Mouse (Mus musculus) stomach, embryonic 15.5 days (tissue): ENCODE measurements around the gene Igsf8. TPM values are rescaled to one million over a fixed set of nuclear protein-coding genes. Genes with fewer than 3 reads are reported as not detected.
A peak's percentile ranks its signal among the peaks of the same experiment; 100 is the strongest.

Experiments used
- ATAC-seq: fragments of 200-750 bp; cut with Nextera tagmentation; 2 replicates; pipeline ENCODE4 v1.8.0; 2017; ENCODE audit warnings: low read depth, moderate number of reproducible peaks, moderate TSS enrichment; ENCODE audit not compliant: insufficient read depth, low FRiP score
- H3K27ac ChIP-seq: fragments of 300-500 bp; sonication (generic); 2 replicates; pipeline ENCODE4 v1.5.1; 2015; ENCODE audit warnings: mild to moderate bottlenecking, inconsistent platforms
- H3K27me3 ChIP-seq: fragments of 300-500 bp; sonication (generic); replicated peaks from 2 replicates; pipeline ENCODE4 v1.6.1; 2015; ENCODE audit warnings: inconsistent platforms
- H3K36me3 ChIP-seq: fragments of 300-500 bp; sonication (generic); 2 replicates; pipeline ENCODE4 v1.6.1; 2015; ENCODE audit warnings: inconsistent platforms
- H3K4me1 ChIP-seq: fragments of 300-500 bp; sonication (generic); 2 replicates; pipeline ENCODE4 v1.6.1; 2015; ENCODE audit warnings: inconsistent platforms
- H3K4me2 ChIP-seq: fragments of 300-500 bp; sonication (generic); 2 replicates; pipeline ENCODE4 v1.6.1; 2015; ENCODE audit warnings: mild to moderate bottlenecking, inconsistent platforms
- H3K4me3 ChIP-seq: fragments of 300-500 bp; sonication (generic); replicated peaks from 2 replicates; pipeline ENCODE4 v1.5.1; 2015; ENCODE audit warnings: inconsistent platforms
- H3K9ac ChIP-seq: fragments of 300-500 bp; sonication (generic); 2 replicates; pipeline ENCODE4 v1.6.1; 2015; ENCODE audit warnings: inconsistent platforms
- H3K9me3 ChIP-seq: fragments of 300-500 bp; sonication (generic); 2 replicates; pipeline ENCODE4 v1.6.1; 2016; ENCODE audit warnings: inconsistent platforms
- WGBS: fragments of 180-500 bp; shearing (Covaris S2); methylation state at CpG from one replicate; pipeline ENCODE4 v1.1.7; 2015; 5-methylcytosine and 5-hydroxymethylcytosine counted together
- polyA plus RNA-seq: library from polyadenylated mRNA; unstranded; fragments of >200 nt; fragmentation: Nextera tagmentation; extraction: Ambion mirVana; gene quantifications from 2 replicates; pipeline ENCODE4 v1.2.1, GENCODE M21; 2015

Igsf8 gene
- 44.8 and 45.0 TPM in 2 replicates for polyA plus RNA-seq

GRCm38 (mm10) chr1:172261477-172262078 lies at the start of gene Igsf8:
Gene Igsf8 (plus strand): TSS chr1:172261641.
- ATAC-seq = no peak

GRCm38 (mm10) chr1:172212776-172213175 lies 48.7 kb upstream of the Igsf8 start:
- no peak for ATAC-seq
- no peak overlapping the region for H3K9ac ChIP-seq
- peaks cover 7% of the 10 kb centered on the region; the same call in 1 of the 2 replicates for H3K4me1 ChIP-seq
- H3K36me3 ChIP-seq = no peaks in the 10 kb centered on the region
- no peaks in the 10 kb centered on the region for H3K27me3 ChIP-seq
- H3K9me3 ChIP-seq = no peaks in the 10 kb centered on the region
- H3K4me3 ChIP-seq = no peak overlapping the region
- no peak overlapping the region for H3K4me2 ChIP-seq
- WGBS = 50% methylated on average over 5 of the region's 5 CpGs
- no peak overlapping the region for H3K27ac ChIP-seq

More at GRCm38 (mm10) chr1:172261477-172262078, at the start of gene Igsf8:
- Histone ChIP-seq H3K27me3 (no peaks in the 10 kb centered on the region), H3K9ac (no peak within 1 kb of the TSS), H3K4me1 (no peaks in the 10 kb centered on the region), H3K4me2 (no peak within 1 kb of the TSS), H3K27ac (no peak within 1 kb of the TSS), H3K4me3 (no peak within 1 kb of the TSS), H3K9me3 (no peaks in the 10 kb centered on the region), H3K36me3 (no peaks in the 10 kb centered on the region)
- WGBS = 63% methylated on average over 8 of the region's 8 CpGs

GRCm38 (mm10) chr1:172213771-172214170 lies 47.7 kb upstream of the Igsf8 start:
- H3K9me3 ChIP-seq = no peaks in the 10 kb centered on the region
- 59% methylated on average over 4 of the region's 4 CpGs for WGBS
- no peak overlapping the region for H3K9ac ChIP-seq
- H3K27ac ChIP-seq = no peak overlapping the region
- no peak overlapping the region for H3K4me3 ChIP-seq
- H3K27me3 ChIP-seq = no peaks in the 10 kb centered on the region
- no peak overlapping the region for H3K4me2 ChIP-seq
- peaks cover 7% of the 10 kb centered on the region; the same call in 1 of the 2 replicates for H3K4me1 ChIP-seq
- no peak for ATAC-seq
- H3K36me3 ChIP-seq = no peaks in the 10 kb centered on the region

GRCm38 (mm10) chr1:172214748-172215147 lies 46.7 kb upstream of the Igsf8 start:
- no peak for ATAC-seq
- Histone ChIP-seq H3K36me3 (no peaks in the 10 kb centered on the region), H3K27ac (no peak overlapping the region), H3K4me1 (peaks cover 14% of the 10 kb centered on the region), H3K4me3 (no peak overlapping the region), H3K9ac (no peak overlapping the region), H3K4me2 (no peak overlapping the region), H3K27me3 (no peaks in the 10 kb centered on the region), H3K9me3 (no peaks in the 10 kb centered on the region)
- WGBS = 42% methylated on average over 3 of the region's 3 CpGs

- H3K27ac ChIP-seq = peak overlapping the region; percentile 67; the same call in 1 of the 2 replicates
- peaks cover 30% of the 10 kb centered on the region for H3K4me1 ChIP-seq
- H3K9me3 ChIP-seq = no peaks in the 10 kb centered on the region
- H3K4me2 ChIP-seq = peak overlapping the region; percentile 40
- H3K4me3 ChIP-seq = peak overlapping the region; percentile 19
- H3K36me3 ChIP-seq = no peaks in the 10 kb centered on the region
- peak; percentile 59; the same call in 1 of the 2 replicates for ATAC-seq
- 1% methylated on average over 5 of the region's 5 CpGs for WGBS
- H3K9ac ChIP-seq = no peak overlapping the region
- H3K27me3 ChIP-seq = no peaks in the 10 kb centered on the region
These were observed 44.3 kb upstream of the Igsf8 start for GRCm38 (mm10) chr1:172217148-172217547.

GRCm38 (mm10) chr1:172218164-172218910 lies 43.1 kb upstream of the Igsf8 start:
- Histone ChIP-seq H3K27ac (no peak overlapping the region), H3K36me3 (no peaks in the 10 kb centered on the region), H3K4me1 (peaks cover 30% of the 10 kb centered on the region), H3K27me3 (no peaks in the 10 kb centered on the region), H3K9ac (no peak overlapping the region), H3K4me2 (no peak overlapping the region), H3K9me3 (no peaks in the 10 kb centered on the region), H3K4me3 (no peak overlapping the region)
- no peak for ATAC-seq
- WGBS = 54% methylated on average over 15 of the region's 15 CpGs

- no peaks in the 10 kb centered on the region for H3K9me3 ChIP-seq
- peaks cover 27% of the 10 kb centered on the region for H3K4me1 ChIP-seq
- H3K36me3 ChIP-seq = no peaks in the 10 kb centered on the region
- H3K9ac ChIP-seq = no peak within 1 kb of the TSS
- no peak within 1 kb of the TSS for H3K4me3 ChIP-seq
- peak within 1 kb of the TSS; percentile 67 for H3K27ac ChIP-seq
- 80% methylated on average over 19 of the region's 19 CpGs for WGBS
- no peaks in the 10 kb centered on the region for H3K27me3 ChIP-seq
- no peak within 1 kb of the TSS for H3K4me2 ChIP-seq
- no peak for ATAC-seq
These were observed 41.7 kb upstream of the Igsf8 start, which contains the start of gene Casq1 for GRCm38 (mm10) chr1:172219451-172220406. Gene Casq1 (minus strand): TSS chr1:172219868.

GRCm38 (mm10) chr1:172220414-172220813 lies 41.0 kb upstream of the Igsf8 start:
- Histone ChIP-seq H3K27ac (peak overlapping the region; percentile 67), H3K4me2 (no peak overlapping the region), H3K27me3 (no peaks in the 10 kb centered on the region), H3K9ac (no peak overlapping the region), H3K36me3 (no peaks in the 10 kb centered on the region), H3K4me1 (peaks cover 27% of the 10 kb centered on the region), H3K4me3 (no peak overlapping the region), H3K9me3 (no peaks in the 10 kb centered on the region)
- peak; percentile 57; the same call in 1 of the 2 replicates for ATAC-seq
- 33% methylated on average over 10 of the region's 10 CpGs for WGBS

- Histone ChIP-seq H3K9ac (no peak overlapping the region), H3K27ac (peak overlapping the region; percentile 33; the same call in 1 of the 2 replicates), H3K27me3 (no peaks in the 10 kb centered on the region), H3K36me3 (no peaks in the 10 kb centered on the region), H3K4me2 (no peak overlapping the region), H3K9me3 (no peaks in the 10 kb centered on the region), H3K4me1 (peaks cover 27% of the 10 kb centered on the region), H3K4me3 (no peak overlapping the region)
- ATAC-seq = no peak; the same call in 1 of the 2 replicates
- WGBS = 43% methylated on average over 11 of the region's 11 CpGs
These were observed 40.0 kb upstream of the Igsf8 start for GRCm38 (mm10) chr1:172221297-172222063.

- no peak for ATAC-seq
These were observed 33.2 kb upstream of the Igsf8 start for GRCm38 (mm10) chr1:172228209-172228608.

GRCm38 (mm10) chr1:172229215-172229614 lies 32.2 kb upstream of the Igsf8 start:
- 83% methylated on average over 1 of the region's 1 CpGs for WGBS
- Histone ChIP-seq H3K36me3 (no peaks in the 10 kb centered on the region), H3K9ac (no peak overlapping the region)

More at GRCm38 (mm10) chr1:172228209-172228608, 33.2 kb upstream of the Igsf8 start:
- no peak overlapping the region for H3K9ac ChIP-seq
- 81% methylated on average over 2 of the region's 2 CpGs for WGBS
- H3K9me3 ChIP-seq = no peaks in the 10 kb centered on the region
- H3K36me3 ChIP-seq = no peaks in the 10 kb centered on the region
- no peaks in the 10 kb centered on the region for H3K4me1 ChIP-seq
- no peaks in the 10 kb centered on the region for H3K27me3 ChIP-seq
- H3K4me3 ChIP-seq = no peak overlapping the region
- no peak overlapping the region for H3K4me2 ChIP-seq
- no peak overlapping the region for H3K27ac ChIP-seq

More at GRCm38 (mm10) chr1:172229215-172229614, 32.2 kb upstream of the Igsf8 start:
- no peaks in the 10 kb centered on the region for H3K4me1 ChIP-seq
- no peak overlapping the region for H3K4me2 ChIP-seq
- H3K9me3 ChIP-seq = no peaks in the 10 kb centered on the region
- H3K4me3 ChIP-seq = no peak overlapping the region
- no peak overlapping the region for H3K27ac ChIP-seq
- ATAC-seq = no peak
- H3K27me3 ChIP-seq = no peaks in the 10 kb centered on the region
